Mouse (Mus musculus) large intestine, adult 2 months (tissue): ENCODE measurements around the gene Tnfrsf1a. TPM values are rescaled to one million over a fixed set of nuclear protein-coding genes. Genes with fewer than 3 reads are reported as not detected.

ENCODE experiments used
- polyA plus RNA-seq: library from polyadenylated mRNA; depleted of rRNA; stranded (reverse); fragments of >200 nt; gene quantifications from 2 replicates; pipeline ENCODE4 v1.2.3, GENCODE M21; 2012; rRNA removed

Tnfrsf1a gene
- polyA plus RNA-seq, 1 experiment, result 123 TPM

Other genes with a start within 250 kb of the Tnfrsf1a start
- 17.7 and 18.4 TPM in 2 replicates for gene Nop2, start 217.5 kb upstream of the Tnfrsf1a start, polyA plus RNA-seq
- gene Iffo1, start 204.1 kb upstream of the Tnfrsf1a start, polyA plus RNA-seq, result 6.3 and 9.4 TPM in 2 replicates
- gene Gapdh, start 182.9 kb upstream of the Tnfrsf1a start, polyA plus RNA-seq, result 3,259 and 4,191 TPM in 2 replicates
- 94.4 and 101 TPM in 2 replicates for gene Ncapd2, start 157.7 kb upstream of the Tnfrsf1a start, polyA plus RNA-seq
- 83.2 and 95.7 TPM in 2 replicates for gene Mrpl51, start 157.6 kb upstream of the Tnfrsf1a start, polyA plus RNA-seq
- gene Vamp1, start 133.8 kb upstream of the Tnfrsf1a start, polyA plus RNA-seq, result 13.6 and 15.0 TPM in 2 replicates
- 58.9 and 64.5 TPM in 2 replicates for gene Tapbpl, start 117.5 kb upstream of the Tnfrsf1a start, polyA plus RNA-seq
- 4.5 and 5.3 TPM in 2 replicates for gene Cd27, start 112.4 kb upstream of the Tnfrsf1a start, polyA plus RNA-seq
- 0.05 and 0.14 TPM in 2 replicates for gene Tuba3a, start 63.3 kb upstream of the Tnfrsf1a start, polyA plus RNA-seq
- gene Ltbr, start 35.5 kb upstream of the Tnfrsf1a start, polyA plus RNA-seq, result 123 and 136 TPM in 2 replicates
- gene Scnn1a, start 28.7 kb upstream of the Tnfrsf1a start, polyA plus RNA-seq, result 7.9 and 11.0 TPM in 2 replicates
- gene Plekhg6, start 31.4 kb downstream of the Tnfrsf1a start, polyA plus RNA-seq, result 24.1 and 35.0 TPM in 2 replicates
- gene Cd9, start 145.4 kb downstream of the Tnfrsf1a start, polyA plus RNA-seq, result 130 and 164 TPM in 2 replicates
- gene Vwf, start 197.4 kb downstream of the Tnfrsf1a start, polyA plus RNA-seq, result 29.1 and 33.3 TPM in 2 replicates